Mouse (Mus musculus): Measurements from ENCODE around the gene Mybpc2.

- no peak for TF ChIP-seq CTCF (IDR thresholded peaks at IDR 0.05; ENCODE audit: borderline replicate concordance, extremely low read depth, insufficient read depth, insufficient read length)
- no peak for TF ChIP-seq POLR2A (IDR thresholded peaks at IDR 0.05; ENCODE audit: borderline replicate concordance, extremely low read depth, insufficient read depth, insufficient read length, poor library complexity, severe bottlenecking)
Measured at GRCm38 (mm10) chr7:44485572-44486195, 38.8 kb downstream of the Mybpc2 start.
